26 mouse cellular contexts compared by ENCODE assay signal in the genomic region with DNA sequence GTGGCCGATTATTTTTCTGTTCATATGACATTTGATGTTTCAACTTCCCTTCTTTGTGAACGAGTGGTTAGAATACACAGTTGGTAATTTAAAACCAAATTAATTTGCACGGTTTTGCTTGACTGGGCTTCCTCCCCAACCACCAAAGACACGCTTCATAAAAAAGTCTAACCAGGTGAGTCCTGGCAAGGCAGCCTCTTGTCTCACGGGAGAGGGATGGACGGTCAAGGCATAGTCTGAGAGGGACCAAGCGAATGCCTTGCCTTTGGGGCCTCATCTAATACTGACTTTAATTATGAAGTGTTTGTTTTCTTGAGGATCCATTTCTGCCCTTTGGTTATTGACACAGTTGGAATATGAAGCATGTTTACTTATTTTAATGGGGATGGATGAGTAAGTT. TPM values are rescaled to one million over a fixed set of nuclear protein-coding genes. Genes with fewer than 3 reads are reported as not detected.
"Had no signal": no experiment of that assay in that cellular context is flagged by ENCODE, and none has a peak within 500 bp of the region (broad histone marks: within the 10 kb centered on the region; RNA-seq: fewer than 3 reads in every experiment).

No protein-coding gene starts in this region.

- H3K9me3 ChIP-seq: midbrain, embryonic 10.5 days; midbrain, embryonic 13.5 days; midbrain, embryonic 15.5 days; neural tube, embryonic 13.5 days; neural tube, embryonic 15.5 days had no signal

- H3K9ac ChIP-seq: lung, embryonic 14.5 days; midbrain, embryonic 13.5 days; midbrain, embryonic 15.5 days; neural tube, embryonic 13.5 days; neural tube, embryonic 15.5 days had no signal

- H3K27me3 ChIP-seq: midbrain, embryonic 13.5 days; midbrain, embryonic 15.5 days; neural tube, embryonic 13.5 days; neural tube, embryonic 15.5 days had no signal

- H3K4me2 ChIP-seq: lung, embryonic 14.5 days; midbrain, embryonic 13.5 days; midbrain, embryonic 15.5 days; neural tube, embryonic 13.5 days; neural tube, embryonic 15.5 days had no signal

- H3K4me3 ChIP-seq: midbrain, embryonic 10.5 days; midbrain, embryonic 13.5 days; midbrain, embryonic 15.5 days; myocyte; neural tube, embryonic 13.5 days; neural tube, embryonic 15.5 days had no signal

- ATAC-seq: midbrain, embryonic 13.5 days; midbrain, embryonic 15.5 days had no signal

- H3K36me3 ChIP-seq: midbrain, embryonic 10.5 days; midbrain, embryonic 13.5 days; midbrain, embryonic 15.5 days; neural tube, embryonic 13.5 days; neural tube, embryonic 15.5 days had no signal

- H3K4me1 ChIP-seq: midbrain, embryonic 10.5 days; midbrain, embryonic 15.5 days; neural tube, embryonic 13.5 days; neural tube, embryonic 15.5 days had no signal

- H3K27ac ChIP-seq: midbrain, embryonic 10.5 days; midbrain, embryonic 13.5 days; midbrain, embryonic 15.5 days; neural tube, embryonic 13.5 days; neural tube, embryonic 15.5 days had no signal

- DNase-seq: lung, adult 18-20 months; lung, embryonic 14.5 days; lung, postnatal 10 days; lung, postnatal 4 days; retina, postnatal 1 day; right cerebral cortex, adult 18-20 months; right cerebral cortex, postnatal 25 days; right cerebral cortex, postnatal 4 days; spleen, adult 18-20 months; thymus, adult 18-20 months; thymus, postnatal 14 days; thymus, postnatal 36 days had no signal

RNA-seq across cellular contexts. Expression of a gene that starts 48.7 kb away (rescaled TPM):
- total RNA-seq: megakaryocyte, adult 5-6 weeks; megakaryocyte-erythroid progenitor cell, adult 5-6 weeks had no signal
- polyA plus RNA-seq: lung, embryonic 16.5 days; midbrain, embryonic 10.5 days; midbrain, embryonic 13.5 days; midbrain, embryonic 15.5 days; myocyte; neural tube, embryonic 11.5 days; neural tube, embryonic 13.5 days; neural tube, embryonic 15.5 days; small intestine, adult 2 months; stomach, embryonic 14.5 days; stomach, embryonic 16.5 days; thymus, postnatal 0 days had no signal
